Mouse (Mus musculus) liver, embryonic 14.5 days (tissue): ENCODE measurements around the gene Papln.

ENCODE experiments used
- CTCF ChIP-seq: IDR thresholded peaks from 2 replicates; pipeline ENCODE4 v1.5.1; 2016; ENCODE audit warnings: antibody characterized with exemption, low read depth, control low read depth
- EP300 ChIP-seq: IDR thresholded peaks from 2 replicates; pipeline ENCODE4 v1.6.1; 2016; ENCODE audit warnings: antibody characterized with exemption, low read depth

DNA sequence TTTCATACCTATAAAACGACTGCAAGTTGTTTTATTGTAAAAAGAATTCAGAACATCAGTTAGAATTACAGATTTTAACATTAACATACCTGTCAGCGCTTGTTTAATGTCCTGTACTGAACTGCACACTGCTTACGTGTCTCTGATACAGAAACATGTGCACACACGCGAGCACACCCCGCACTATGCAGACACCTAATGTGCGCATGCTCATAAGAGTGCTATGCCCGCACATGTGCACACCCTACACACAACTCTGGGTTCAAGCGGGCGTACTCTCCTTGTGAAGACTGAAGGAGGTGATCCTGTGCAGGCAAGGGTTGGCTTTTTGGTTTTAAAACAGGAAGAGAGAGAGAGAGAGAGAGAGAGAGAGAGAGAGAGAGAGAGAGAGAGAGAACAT lies 1.1 kb downstream of the Papln start:
- TF ChIP-seq CTCF, result no peak
- no peak for TF ChIP-seq EP300
